Comparison of ENCODE assay signal across 27 mouse cellular contexts in the genomic region with DNA sequence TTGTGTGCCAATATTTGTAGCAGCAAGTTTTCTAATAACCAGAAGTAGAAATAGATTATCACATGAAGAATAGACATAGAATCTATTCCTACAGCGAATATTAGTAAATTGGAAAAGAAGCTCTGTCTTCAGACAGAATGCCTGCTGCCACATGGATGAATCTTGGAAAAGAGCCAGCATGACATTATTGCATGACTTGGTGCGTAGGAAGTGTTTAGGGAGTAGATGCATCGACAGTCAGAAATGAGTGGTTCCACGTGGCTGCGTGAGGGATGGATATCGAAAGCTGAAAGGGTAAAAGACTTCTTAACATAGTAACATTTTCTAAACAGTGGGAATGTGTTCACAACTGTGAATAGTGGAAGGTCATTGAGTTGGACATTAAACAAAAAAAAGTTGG.
A peak's percentile ranks its signal among the peaks of the same experiment; 100 is the strongest.
DNase-seq lines count a peak whose midpoint lies in the region; ATAC-seq lines count a peak whose summit lies in the region.
"Had no signal": no experiment of that assay in that cellular context is flagged by ENCODE, and none has a peak within 500 bp of the region (broad histone marks: within the 10 kb centered on the region; RNA-seq: fewer than 3 reads in every experiment).

No protein-coding gene starts in this region.

- H3K9me3 ChIP-seq in forebrain, embryonic 14.5 days (replicated peaks; ENCODE audit: control insufficient read depth, low read length) = no peaks in the 10 kb centered on the region
- no peaks in the 10 kb centered on the region for H3K9me3 ChIP-seq in forebrain, embryonic 13.5 days (replicated peaks)
- H3K9me3 ChIP-seq: embryonic facial prominence, embryonic 10.5 days; embryonic facial prominence, embryonic 15.5 days; forebrain, embryonic 15.5 days; heart, embryonic 10.5 days; heart, embryonic 15.5 days; hindbrain, embryonic 12.5 days; liver, embryonic 12.5 days; neural tube, embryonic 13.5 days had no signal

- no peak for ATAC-seq in forebrain, embryonic 14.5 days
- no peak for ATAC-seq in forebrain, embryonic 13.5 days
- ATAC-seq: CD4-positive, CD25-positive, alpha-beta regulatory T cell, adult 4 months; forebrain, embryonic 15.5 days; intestine, embryonic 16.5 days; liver, embryonic 12.5 days had no signal

- H3K4me3 ChIP-seq in forebrain, embryonic 14.5 days (ENCODE audit: low read depth, low read length) = no peak overlapping the region
- no peak overlapping the region for H3K4me3 ChIP-seq in forebrain, embryonic 13.5 days
- H3K4me3 ChIP-seq: embryonic facial prominence, embryonic 10.5 days; embryonic facial prominence, embryonic 15.5 days; forebrain, embryonic 15.5 days; heart, embryonic 10.5 days; heart, embryonic 15.5 days; hindbrain, embryonic 12.5 days; left cerebral cortex, adult 2 months; liver, embryonic 12.5 days; neural tube, embryonic 13.5 days had no signal

- H3K4me2 ChIP-seq in forebrain, embryonic 14.5 days (ENCODE audit: low read length) = no peak overlapping the region
- no peak overlapping the region for H3K4me2 ChIP-seq in forebrain, embryonic 13.5 days
- H3K4me2 ChIP-seq: embryonic facial prominence, embryonic 15.5 days; forebrain, embryonic 15.5 days; heart, embryonic 15.5 days; hindbrain, embryonic 12.5 days; liver, embryonic 12.5 days; neural tube, embryonic 13.5 days had no signal

- 73% methylated on average over 6 of the region's 6 CpGs for WGBS in forebrain, embryonic 14.5 days
- WGBS in forebrain, embryonic 13.5 days = 86% methylated on average over 6 of the region's 6 CpGs

- peak; percentile 53 for DNase-seq in forebrain, embryonic 14.5 days (ENCODE audit: low spot score)
- peak; percentile 22 for DNase-seq in layer of hippocampus, adult 9-11 months
- DNase-seq in layer of hippocampus, postnatal 10 days (ENCODE audit: low spot score in 2 of 2) = no peak
- DNase-seq in right cerebral cortex, adult 18-20 months = peak; percentile 16
- DNase-seq in right cerebral cortex, postnatal 36 days (ENCODE audit: low spot score in 2 of 2) = no peak
- no peak for DNase-seq in layer of hippocampus, postnatal 14 days (ENCODE audit: low spot score in 2 of 2)
- DNase-seq: adrenal gland, postnatal 25 days; cerebellum, adult 8-10 months; gastrocnemius, postnatal 10 days; kidney, adult 8-10 months; left cerebral cortex, postnatal 4 days; lung, adult 18-20 months; lung, postnatal 10 days; thymus, postnatal 14 days had no signal

- H3K9ac ChIP-seq in forebrain, embryonic 14.5 days (ENCODE audit: low read length) = no peak overlapping the region
- no peak overlapping the region for H3K9ac ChIP-seq in forebrain, embryonic 13.5 days
- H3K9ac ChIP-seq: embryonic facial prominence, embryonic 15.5 days; forebrain, embryonic 15.5 days; heart, embryonic 15.5 days; hindbrain, embryonic 12.5 days; liver, embryonic 12.5 days; neural tube, embryonic 13.5 days had no signal

- no peaks in the 10 kb centered on the region for H3K4me1 ChIP-seq in forebrain, embryonic 14.5 days (ENCODE audit: control insufficient read depth, insufficient read depth, low read length)
- no peaks in the 10 kb centered on the region for H3K4me1 ChIP-seq in forebrain, embryonic 13.5 days
- H3K4me1 ChIP-seq: embryonic facial prominence, embryonic 10.5 days; embryonic facial prominence, embryonic 15.5 days; forebrain, embryonic 15.5 days; heart, embryonic 10.5 days; heart, embryonic 15.5 days; hindbrain, embryonic 12.5 days; liver, embryonic 12.5 days; neural tube, embryonic 13.5 days had no signal

- no peaks in the 10 kb centered on the region for H3K27me3 ChIP-seq in forebrain, embryonic 14.5 days (replicated peaks; ENCODE audit: control insufficient read depth, insufficient read depth, low read length)
- H3K27me3 ChIP-seq in forebrain, embryonic 13.5 days = no peaks in the 10 kb centered on the region
- H3K27me3 ChIP-seq: embryonic facial prominence, embryonic 15.5 days; forebrain, embryonic 15.5 days; heart, embryonic 15.5 days; hindbrain, embryonic 12.5 days; liver, embryonic 12.5 days; neural tube, embryonic 13.5 days had no signal

- no peaks in the 10 kb centered on the region for H3K36me3 ChIP-seq in forebrain, embryonic 14.5 days (ENCODE audit: control insufficient read depth, insufficient read depth, low read length)
- no peaks in the 10 kb centered on the region for H3K36me3 ChIP-seq in forebrain, embryonic 13.5 days (ENCODE audit: poor library complexity, severe bottlenecking)
- H3K36me3 ChIP-seq: embryonic facial prominence, embryonic 10.5 days; embryonic facial prominence, embryonic 15.5 days; forebrain, embryonic 15.5 days; heart, embryonic 10.5 days; heart, embryonic 15.5 days; hindbrain, embryonic 12.5 days; liver, embryonic 12.5 days; neural tube, embryonic 13.5 days had no signal

- H3K27ac ChIP-seq in forebrain, embryonic 14.5 days (ENCODE audit: low read depth, low read length) = no peak overlapping the region
- no peak overlapping the region for H3K27ac ChIP-seq in forebrain, embryonic 13.5 days
- H3K27ac ChIP-seq: embryonic facial prominence, embryonic 10.5 days; embryonic facial prominence, embryonic 15.5 days; forebrain, embryonic 15.5 days; heart, embryonic 10.5 days; heart, embryonic 15.5 days; hindbrain, embryonic 12.5 days; kidney, postnatal 0 days; left cerebral cortex, adult 2 months; liver, embryonic 12.5 days; neural tube, embryonic 13.5 days had no signal

Comparison
In these comparisons a context has a peak if more than half of its experiments do, and no peak if none do; other contexts are left out.
1. DNase-seq: peak in forebrain, embryonic 14.5 days (single experiment), layer of hippocampus, adult 9-11 months (single experiment) and right cerebral cortex, adult 18-20 months (single experiment); none in layer of hippocampus, postnatal 10 days (0 of 2), right cerebral cortex, postnatal 36 days (0 of 2) and layer of hippocampus, postnatal 14 days (0 of 2).